Mouse (Mus musculus) spleen, adult 2 months (tissue): Measurements from ENCODE around the gene Tmem229b. TPM values are rescaled to one million over a fixed set of nuclear protein-coding genes. Genes with fewer than 3 reads are reported as not detected.
A peak's percentile ranks its signal among the peaks of the same experiment; 100 is the strongest.

Source experiments
- DNase-seq, 2 experiments: peaks; one replicate each; pipeline versions ENCODE4 v3.0.0 to v3.0.0-alpha.2; 2012 to 2021; ENCODE audit warnings: low spot score in 2 of 2, low read depth in 1 of 2
- H3K27ac ChIP-seq: fragments of 200-500 bp; 2 replicates; pipeline ENCODE4 v1.5.1; 2012; ENCODE audit warnings: low read length, inconsistent platforms; ENCODE audit not compliant: insufficient read depth
- H3K27me3 ChIP-seq: fragments of 200-500 bp; 2 replicates; pipeline ENCODE4 v1.6.1; 2012; ENCODE audit warnings: mild to moderate bottlenecking, moderate library complexity, low read length, inconsistent platforms; ENCODE audit not compliant: control insufficient read depth, insufficient read depth
- H3K36me3 ChIP-seq: fragments of 200-500 bp; 2 replicates; pipeline ENCODE4 v1.6.1; 2012; ENCODE audit warnings: mild to moderate bottlenecking, low read length, inconsistent platforms; ENCODE audit not compliant: control insufficient read depth, insufficient read depth
- H3K4me1 ChIP-seq: fragments of 200-500 bp; 2 replicates; pipeline ENCODE4 v1.6.1; 2011; ENCODE audit warnings: inconsistent platforms; ENCODE audit not compliant: control insufficient read depth, insufficient read depth, insufficient read length
- H3K4me3 ChIP-seq: fragments of 200-500 bp; 2 replicates; pipeline ENCODE4 v1.5.1; 2011; ENCODE audit warnings: mild to moderate bottlenecking, inconsistent platforms; ENCODE audit not compliant: insufficient read depth, insufficient read length; ENCODE audit errors: extremely low read depth
- CTCF ChIP-seq: fragments of 200-500 bp; IDR thresholded peaks from 2 replicates; pipeline ENCODE4 v1.5.1; 2011; ENCODE audit warnings: mild to moderate bottlenecking, inconsistent platforms; ENCODE audit not compliant: insufficient read depth, insufficient read length, insufficient replicate concordance; ENCODE audit errors: extremely low read depth
- POLR2A ChIP-seq: fragments of 200-500 bp; IDR thresholded peaks from 2 replicates; pipeline ENCODE4 v1.6.1; 2011; ENCODE audit warnings: low read depth, low read length, inconsistent platforms
- WGBS: fragments of 180-500 bp; shearing (Covaris S2); methylation state at CpG from one replicate; pipeline ENCODE4 v1.1.7; 2018; 5-methylcytosine and 5-hydroxymethylcytosine counted together
- polyA plus RNA-seq: library from polyadenylated mRNA; depleted of rRNA; stranded (reverse); fragments of >200 nt; gene quantifications from 2 replicates; pipeline ENCODE4 v1.2.3, GENCODE M21; 2012; rRNA removed

Gene Tmem229b
- 41.6 and 50.9 TPM in 2 replicates for polyA plus RNA-seq

DNA sequence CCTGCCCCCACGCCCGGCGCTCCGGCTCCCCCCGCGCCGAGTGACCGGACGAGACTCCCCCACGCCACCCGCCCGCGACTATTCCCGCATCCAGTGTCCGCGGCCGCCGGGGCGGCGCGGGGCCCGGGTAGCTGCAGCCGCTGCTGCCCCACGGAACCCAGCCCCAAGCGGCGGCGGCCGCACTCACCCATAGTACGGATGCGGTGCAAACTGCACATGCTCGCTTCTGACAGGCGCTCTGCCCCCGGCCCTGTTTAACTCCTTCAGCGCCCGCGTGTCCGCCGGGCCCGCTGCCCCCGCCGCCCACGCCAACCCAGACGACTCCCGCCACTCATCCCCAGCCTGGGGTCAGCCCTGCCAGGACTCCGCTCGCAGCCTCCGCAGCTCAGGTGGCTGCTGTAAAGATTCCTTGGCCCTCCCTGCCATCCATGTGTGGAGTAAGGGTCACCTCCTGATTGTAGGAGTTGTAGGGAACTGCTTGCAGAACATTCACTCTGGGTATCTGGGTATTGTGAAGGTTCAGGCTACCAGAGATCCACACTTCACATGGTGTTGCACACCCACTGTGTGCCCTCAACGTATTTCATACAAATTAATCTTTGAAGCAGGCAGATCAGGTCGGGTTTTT is at the start of gene Tmem229b:
Tmem229b (minus strand) TSS at position 502 of the 628 bp plus-strand sequence.
- DNase-seq = peak in 1 of 2 experiments; percentile 36
- Histone ChIP-seq H3K27me3 (no peaks in the 10 kb centered on the region), H3K27ac (peak within 1 kb of the TSS; percentile 62), H3K36me3 (no peaks in the 10 kb centered on the region), H3K4me1 (peaks cover 3% of the 10 kb centered on the region), H3K4me3 (peak within 1 kb of the TSS; percentile 96)
- no peak for TF ChIP-seq CTCF
- 4% methylated on average over 47 of the region's 49 CpGs for WGBS

DNA sequence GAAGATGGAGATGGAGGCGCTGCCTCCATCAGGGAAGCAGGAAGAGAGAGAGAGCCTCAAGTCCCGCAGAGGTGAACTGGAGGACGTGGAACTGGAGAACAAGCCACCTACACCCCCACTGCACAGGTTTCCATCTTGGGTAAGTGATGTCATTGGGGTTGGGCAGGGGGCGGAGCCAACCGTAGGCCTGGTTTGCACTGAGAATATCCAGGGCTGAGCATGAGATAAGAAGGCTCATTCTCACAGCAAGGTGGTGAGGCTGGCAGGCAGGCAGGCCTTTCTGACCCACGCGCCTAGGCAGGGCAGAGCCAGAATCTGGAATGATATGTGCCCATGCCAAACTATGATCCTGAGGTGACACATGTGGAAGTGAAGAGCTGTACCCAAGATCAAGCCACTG is 47.8 kb upstream of the Tmem229b start:
- Histone ChIP-seq H3K27ac (no peak overlapping the region), H3K27me3 (no peaks in the 10 kb centered on the region), H3K36me3 (no peaks in the 10 kb centered on the region), H3K4me3 (no peak overlapping the region), H3K4me1 (peaks cover 4% of the 10 kb centered on the region; the same call in 1 of the 2 replicates)
- TF ChIP-seq CTCF (no peak), POLR2A (no peak)
- 85% methylated on average over 7 of the region's 7 CpGs for WGBS
- no peak for DNase-seq

DNA sequence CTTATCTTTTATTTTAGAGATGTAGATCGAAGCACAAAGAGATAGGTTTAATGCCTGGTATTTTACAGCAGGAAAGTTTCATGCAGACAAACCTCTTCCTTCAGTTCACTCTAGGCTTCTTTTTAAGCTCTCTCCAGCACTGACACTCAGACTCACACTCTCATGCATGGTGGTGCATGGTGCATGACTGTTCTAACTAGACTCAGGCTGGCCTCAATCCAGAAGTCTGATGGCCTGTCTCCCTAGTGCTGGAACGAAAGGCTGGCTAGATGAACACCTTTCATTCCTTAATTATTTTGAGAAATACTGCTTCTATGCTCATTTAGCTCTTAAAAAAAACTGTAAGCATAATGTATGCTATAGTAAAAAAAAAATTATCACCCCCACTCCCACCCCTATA is 44.6 kb upstream of the Tmem229b start:
- TF ChIP-seq POLR2A (no peak), CTCF (no peak)
- no peak for DNase-seq
- no peaks in the 10 kb centered on the region for H3K4me1 ChIP-seq
- H3K27me3 ChIP-seq = no peaks in the 10 kb centered on the region
- H3K27ac ChIP-seq = no peak overlapping the region
- no peaks in the 10 kb centered on the region for H3K36me3 ChIP-seq
- no peak overlapping the region for H3K4me3 ChIP-seq
- WGBS = 89% methylated on average over 2 of the region's 2 CpGs

DNA sequence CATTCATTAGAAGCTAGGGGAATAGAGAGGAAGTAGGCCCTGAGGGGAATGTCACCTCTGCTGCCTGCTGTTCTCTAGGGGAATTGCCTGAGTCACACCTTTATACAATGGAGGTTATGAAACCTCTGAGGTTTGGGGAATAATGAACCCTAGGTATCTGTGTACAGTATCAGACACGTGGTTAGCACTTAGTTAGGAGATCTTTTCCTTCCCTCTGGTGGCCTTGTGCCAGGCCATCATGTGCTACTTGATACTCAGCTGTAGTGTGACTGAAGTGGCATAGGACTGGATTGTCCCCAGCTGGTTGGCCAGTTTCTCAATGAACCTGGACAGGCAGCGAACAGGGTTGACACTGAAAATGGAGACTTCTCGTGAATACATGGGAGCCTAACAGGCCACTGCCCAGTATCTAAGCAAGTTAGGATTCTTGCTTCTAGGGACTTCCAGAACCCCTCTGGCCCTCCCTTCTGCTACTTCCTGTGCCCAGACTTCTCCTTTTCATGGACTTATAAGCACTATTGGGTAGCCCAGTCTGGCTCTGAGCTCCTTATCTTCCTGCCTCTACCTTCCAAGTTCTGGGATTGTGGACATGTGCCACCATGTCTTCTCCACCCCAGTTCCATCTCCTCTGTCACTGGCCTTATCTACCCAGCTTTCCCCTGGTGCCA is 43.3 kb upstream of the Tmem229b start:
- TF ChIP-seq CTCF (no peak), POLR2A (no peak)
- Histone ChIP-seq H3K36me3 (no peaks in the 10 kb centered on the region), H3K27ac (no peak overlapping the region), H3K4me3 (no peak overlapping the region), H3K27me3 (no peaks in the 10 kb centered on the region), H3K4me1 (no peaks in the 10 kb centered on the region)
- no peak for DNase-seq
- 50% methylated on average over 3 of the region's 3 CpGs for WGBS

DNA sequence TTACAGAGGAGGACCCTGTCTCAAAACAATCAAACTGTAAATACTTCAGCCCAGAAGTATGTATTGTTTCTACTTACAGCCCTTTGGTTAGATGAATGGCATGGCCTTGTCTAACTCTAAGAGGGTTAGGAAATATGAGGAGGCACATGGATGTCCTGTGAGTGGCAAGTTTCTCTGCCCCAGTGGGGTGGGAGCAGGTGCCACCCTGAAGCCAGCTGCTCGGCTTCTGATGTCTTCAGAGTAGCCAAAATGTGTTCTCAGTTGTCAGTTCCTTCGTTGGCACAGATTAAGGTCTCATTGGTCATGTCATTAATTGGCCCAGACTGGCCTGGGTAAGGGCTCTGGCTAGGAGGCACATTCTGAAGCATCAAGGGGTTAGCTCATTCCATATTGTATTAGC is 42.4 kb upstream of the Tmem229b start:
- WGBS = 84% methylated on average over 2 of the region's 2 CpGs

DNA sequence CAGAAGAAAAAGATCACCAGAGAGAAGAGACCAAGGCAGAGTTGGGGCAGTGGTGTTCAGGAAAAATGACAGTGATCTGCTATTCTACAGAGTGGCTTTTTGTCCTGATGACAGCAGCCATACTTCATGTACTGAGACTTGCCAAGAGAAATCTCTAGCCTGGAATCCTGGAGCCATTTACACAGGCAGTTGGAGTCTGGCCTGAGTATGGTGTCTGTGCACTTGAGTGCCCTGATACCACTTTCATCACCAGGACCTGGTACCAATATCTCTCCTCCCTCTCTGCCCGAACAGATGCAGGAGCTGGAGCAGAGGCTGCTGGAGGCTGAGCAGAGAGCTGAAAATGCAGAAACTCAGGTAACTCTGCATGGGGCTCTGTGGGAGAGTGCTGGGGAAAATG is 41.5 kb upstream of the Tmem229b start:
- no peaks in the 10 kb centered on the region for H3K27me3 ChIP-seq
- no peaks in the 10 kb centered on the region for H3K4me1 ChIP-seq
- no peak overlapping the region for H3K4me3 ChIP-seq
- no peak for TF ChIP-seq CTCF
- no peak for TF ChIP-seq POLR2A
- WGBS = 85% methylated on average over 1 of the region's 1 CpGs
- no peaks in the 10 kb centered on the region for H3K36me3 ChIP-seq
- H3K27ac ChIP-seq = no peak overlapping the region
- no peak for DNase-seq

More for the DNA sequence above, 42.4 kb upstream of the Tmem229b start:
- H3K4me1 ChIP-seq = no peaks in the 10 kb centered on the region
- DNase-seq = no peak
- TF ChIP-seq POLR2A (no peak), CTCF (no peak)
- no peak overlapping the region for H3K4me3 ChIP-seq
- no peaks in the 10 kb centered on the region for H3K36me3 ChIP-seq
- H3K27me3 ChIP-seq = no peaks in the 10 kb centered on the region
- no peak overlapping the region for H3K27ac ChIP-seq

DNA sequence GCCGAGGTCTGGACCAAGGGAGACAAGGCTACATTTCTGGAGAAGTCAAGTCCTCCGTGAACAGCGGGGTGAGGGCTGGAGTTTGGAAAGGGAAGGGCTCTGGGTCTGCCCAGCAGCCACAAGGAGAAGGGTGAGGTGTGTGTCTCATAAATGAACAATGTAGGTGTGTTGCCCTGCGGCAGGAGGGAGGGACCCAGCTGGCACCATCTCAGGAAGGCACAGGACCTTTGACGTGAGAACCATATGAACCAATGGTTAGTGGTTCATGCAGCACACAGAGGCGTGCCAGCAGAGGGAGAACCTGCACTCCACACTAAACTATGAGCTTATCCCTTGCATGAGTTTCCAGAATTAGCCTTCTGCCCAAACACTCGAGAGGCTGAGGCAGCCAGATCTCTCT is 39.8 kb upstream of the Tmem229b start:
- Histone ChIP-seq H3K27me3 (no peaks in the 10 kb centered on the region), H3K4me3 (no peak overlapping the region), H3K27ac (no peak overlapping the region), H3K36me3 (no peaks in the 10 kb centered on the region), H3K4me1 (no peaks in the 10 kb centered on the region)
- no peak for TF ChIP-seq CTCF
- no peak for TF ChIP-seq POLR2A
- WGBS = 87% methylated on average over 7 of the region's 7 CpGs
- DNase-seq = no peak
